In genomic region chr14:7919309-7919708, GRCm38 (mm10) we compare ENCODE assay signal across 32 mouse cellular contexts. TPM values are rescaled to one million over a fixed set of nuclear protein-coding genes. Genes with fewer than 3 reads are reported as not detected.
DNase-seq lines count a peak whose midpoint lies in the region; ATAC-seq and TF ChIP-seq lines count a peak whose summit lies in the region.
"Had no signal": no experiment of that assay in that cellular context is flagged by ENCODE, and none has a peak within 500 bp of the region (broad histone marks: within the 10 kb centered on the region; RNA-seq: fewer than 3 reads in every experiment).

No protein-coding gene starts in this region.

- no peaks in the 10 kb centered on the region for H3K27me3 ChIP-seq in liver, postnatal 0 days (ENCODE audit: insufficient read depth, low read length)
- no peaks in the 10 kb centered on the region for H3K27me3 ChIP-seq in liver, embryonic 12.5 days (replicated peaks)
- no peaks in the 10 kb centered on the region for H3K27me3 ChIP-seq in intestine, postnatal 0 days (replicated peaks; ENCODE audit: control insufficient read depth, insufficient read depth, low read length)
- H3K27me3 ChIP-seq in hindbrain, embryonic 10.5 days (ENCODE audit: insufficient read depth, poor library complexity, severe bottlenecking) = no peaks in the 10 kb centered on the region
- H3K27me3 ChIP-seq: CH12.LX; embryonic facial prominence, embryonic 13.5 days; forebrain, embryonic 12.5 days; neural tube, embryonic 12.5 days had no signal

- no peak for TF ChIP-seq POLR2A in bone marrow macrophage, adult 2 months (IDR thresholded peaks at IDR 0.05; ENCODE audit: borderline replicate concordance, low read depth, low read length)

- no peak overlapping the region for H3K9ac ChIP-seq in liver, postnatal 0 days (replicated peaks)
- no peak overlapping the region for H3K9ac ChIP-seq in liver, embryonic 12.5 days
- no peak overlapping the region for H3K9ac ChIP-seq in intestine, postnatal 0 days (ENCODE audit: low read depth, low read length)
- H3K9ac ChIP-seq: embryonic facial prominence, embryonic 13.5 days; forebrain, embryonic 12.5 days; neural tube, embryonic 12.5 days had no signal

- no peak for DNase-seq in liver, postnatal 0 days
- DNase-seq in 3T3-L1 (ENCODE audit: low read depth, low spot score) = peak; percentile 17
- DNase-seq in hindbrain, embryonic 10.5 days (ENCODE audit: low spot score) = no peak
- no peak for DNase-seq in spleen, adult 12 weeks (ENCODE audit: low spot score)
- no peak for DNase-seq in thymus, postnatal 4 days
- DNase-seq: adrenal gland, adult 8-10 months; B cell, adult 2 months; cerebellum, adult 2 months; cerebellum, postnatal 25 days; gastrocnemius, adult 2 months; kidney, adult 18-20 months; liver; midbrain, embryonic 14.5 days; retina, postnatal 1 day; right cerebral cortex, postnatal 25 days; thymus, postnatal 14 days had no signal

- peaks cover 24% of the 10 kb centered on the region for H3K36me3 ChIP-seq in liver, postnatal 0 days (replicated peaks; ENCODE audit: insufficient read depth, low read length)
- peaks cover 73% of the 10 kb centered on the region for H3K36me3 ChIP-seq in liver, embryonic 12.5 days
- peaks cover 85% of the 10 kb centered on the region for H3K36me3 ChIP-seq in intestine, postnatal 0 days (ENCODE audit: control insufficient read depth, insufficient read depth)
- H3K36me3 ChIP-seq in hindbrain, embryonic 10.5 days = peaks cover 91% of the 10 kb centered on the region

- H3K27ac ChIP-seq in liver, postnatal 0 days (ENCODE audit: low read depth) = 0 out of 2 replicates have a peak overlapping the region, but pooled peaks have one; percentile 24
- H3K27ac ChIP-seq in liver, embryonic 12.5 days = no peak overlapping the region
- H3K27ac ChIP-seq in bone marrow macrophage, adult 2 months (ENCODE audit: insufficient read depth, low read depth, low read length) = peak overlapping the region; percentile 45
- H3K27ac ChIP-seq in intestine, postnatal 0 days (ENCODE audit: low read depth, low read length) = 0 out of 2 replicates have a peak overlapping the region, but pooled peaks have one; percentile 50
- no peak overlapping the region for H3K27ac ChIP-seq in hindbrain, embryonic 10.5 days
- H3K27ac ChIP-seq: embryonic facial prominence, embryonic 13.5 days; forebrain, embryonic 12.5 days; gastrocnemius, adult 2 months; heart, embryonic 10.5 days; limb, embryonic 10.5 days; neural tube, embryonic 12.5 days had no signal

- H3K4me2 ChIP-seq in liver, postnatal 0 days (ENCODE audit: low read depth, low read length) = no peak overlapping the region
- H3K4me2 ChIP-seq in liver, embryonic 12.5 days = no peak overlapping the region
- H3K4me2 ChIP-seq in intestine, postnatal 0 days (replicated peaks; ENCODE audit: low read depth) = no peak overlapping the region
- H3K4me2 ChIP-seq: embryonic facial prominence, embryonic 13.5 days; forebrain, embryonic 12.5 days; neural tube, embryonic 12.5 days had no signal

- no peak for ATAC-seq in liver, postnatal 0 days
- no peak for ATAC-seq in liver, embryonic 12.5 days
- no peak for ATAC-seq in intestine, postnatal 0 days
- ATAC-seq: hindbrain, embryonic 16.5 days had no signal

- no peak overlapping the region for H3K4me3 ChIP-seq in liver, postnatal 0 days (ENCODE audit: low read depth, low read length)
- no peak overlapping the region for H3K4me3 ChIP-seq in liver, embryonic 12.5 days
- H3K4me3 ChIP-seq in bone marrow macrophage, adult 2 months (ENCODE audit: insufficient read depth, low read length) = no peak overlapping the region
- no peak overlapping the region for H3K4me3 ChIP-seq in intestine, postnatal 0 days (ENCODE audit: low read depth, low read length)
- H3K4me3 ChIP-seq in hindbrain, embryonic 10.5 days = no peak overlapping the region
- H3K4me3 ChIP-seq: embryonic facial prominence, embryonic 13.5 days; erythroblast, embryonic 14.5 days; forebrain, embryonic 12.5 days; gastrocnemius, adult 2 months; heart, embryonic 10.5 days; limb, embryonic 10.5 days; neural tube, embryonic 12.5 days had no signal

- TF ChIP-seq CTCF in liver, postnatal 0 days (IDR thresholded peaks at IDR 0.05; ENCODE audit: low read depth) = no peak
- TF ChIP-seq CTCF in bone marrow macrophage, adult 2 months (IDR thresholded peaks at IDR 0.05; ENCODE audit: low read depth, low read length) = no peak
- TF ChIP-seq CTCF in intestine, postnatal 0 days (IDR thresholded peaks at IDR 0.05; ENCODE audit: low read depth) = no peak

- WGBS in liver, postnatal 0 days (ENCODE audit: insufficient replicate concordance) = 67% methylated on average over 5 of the region's 5 CpGs
- 56% methylated on average over 5 of the region's 5 CpGs for WGBS in liver, embryonic 12.5 days (ENCODE audit: insufficient replicate concordance)
- 84% methylated on average over 5 of the region's 5 CpGs for WGBS in intestine, postnatal 0 days
- 94% methylated on average over 5 of the region's 5 CpGs for WGBS in hindbrain, embryonic 10.5 days

- H3K9me3 ChIP-seq in liver, postnatal 0 days (ENCODE audit: low read length) = no peaks in the 10 kb centered on the region
- no peaks in the 10 kb centered on the region for H3K9me3 ChIP-seq in liver, embryonic 12.5 days (replicated peaks)
- no peaks in the 10 kb centered on the region for H3K9me3 ChIP-seq in intestine, postnatal 0 days (ENCODE audit: control insufficient read depth)
- H3K9me3 ChIP-seq in hindbrain, embryonic 10.5 days = no peaks in the 10 kb centered on the region
- H3K9me3 ChIP-seq: embryonic facial prominence, embryonic 13.5 days; forebrain, embryonic 12.5 days; G1E; heart, embryonic 10.5 days; limb, embryonic 10.5 days; neural tube, embryonic 12.5 days had no signal

- peaks cover 19% of the 10 kb centered on the region for H3K4me1 ChIP-seq in liver, postnatal 0 days (ENCODE audit: insufficient read depth)
- peaks cover 5% of the 10 kb centered on the region for H3K4me1 ChIP-seq in liver, embryonic 12.5 days
- H3K4me1 ChIP-seq in bone marrow macrophage, adult 2 months (ENCODE audit: control insufficient read depth, insufficient read depth, low read length) = peaks cover 36% of the 10 kb centered on the region
- H3K4me1 ChIP-seq in intestine, postnatal 0 days (replicated peaks; ENCODE audit: control insufficient read depth, insufficient read depth, low read length) = no peaks in the 10 kb centered on the region; the same call in 1 of the 2 replicates
- peaks cover 1% of the 10 kb centered on the region; the same call in 1 of the 2 replicates for H3K4me1 ChIP-seq in hindbrain, embryonic 10.5 days (replicated peaks)
- H3K4me1 ChIP-seq: embryonic facial prominence, embryonic 13.5 days; forebrain, embryonic 12.5 days; heart, embryonic 10.5 days; neural tube, embryonic 12.5 days had no signal

- no peak for TF ChIP-seq EP300 in liver, postnatal 0 days (IDR thresholded peaks at IDR 0.05; ENCODE audit: low read depth)

RNA-seq across cellular contexts. Expression of gene Gm45521, which starts 37.8 kb away (rescaled TPM):
- polyA plus RNA-seq in liver, postnatal 0 days (2015; fragmentation: Nextera tagmentation; extraction: Ambion mirVana) = not detected in 2 replicates
- not detected in 2 replicates for polyA plus RNA-seq in liver, embryonic 12.5 days (2016; fragmentation: Nextera tagmentation; extraction: Ambion mirVana)
- not detected in 2 replicates for polyA plus RNA-seq in bone marrow macrophage, adult 2 months (2012; ENCODE audit: insufficient read depth, insufficient read length, missing spikeins)
- not detected in 2 replicates for polyA plus RNA-seq in intestine, postnatal 0 days (2015; fragmentation: Nextera tagmentation; extraction: Ambion mirVana)
- 0.56 and 0.85 TPM in 2 replicates for polyA plus RNA-seq in hindbrain, embryonic 10.5 days (2016; fragmentation: Nextera tagmentation; extraction: Ambion mirVana)
- polyA plus RNA-seq: cerebellum, adult 2 months; embryonic facial prominence, embryonic 13.5 days; erythroblast, embryonic 14.5 days; forebrain, embryonic 12.5 days; G1E; heart, embryonic 16.5 days; kidney, embryonic 16.5 days; large intestine, adult 2 months; limb, embryonic 10.5 days; liver, embryonic 16.5 days; midbrain, embryonic 14.5 days; neural tube, embryonic 12.5 days had no signal

Comparison
In these comparisons a context has a peak if more than half of its experiments do, and no peak if none do; other contexts are left out.
1. H3K27ac ChIP-seq: peak in liver, postnatal 0 days (single experiment), bone marrow macrophage, adult 2 months (single experiment) and intestine, postnatal 0 days (single experiment); none in liver, embryonic 12.5 days (single experiment) and hindbrain, embryonic 10.5 days (single experiment).